Mouse (Mus musculus): ENCODE data around the gene Bfsp1. TPM values are rescaled to one million over a fixed set of nuclear protein-coding genes. Genes with fewer than 3 reads are reported as not detected.
A peak's percentile ranks its signal among the peaks of the same experiment; 100 is the strongest.

Gene Bfsp1
- 0.16 and 0.20 TPM in 2 replicates for polyA plus RNA-seq (2015; fragmentation: Nextera tagmentation; extraction: Ambion mirVana)

DNA sequence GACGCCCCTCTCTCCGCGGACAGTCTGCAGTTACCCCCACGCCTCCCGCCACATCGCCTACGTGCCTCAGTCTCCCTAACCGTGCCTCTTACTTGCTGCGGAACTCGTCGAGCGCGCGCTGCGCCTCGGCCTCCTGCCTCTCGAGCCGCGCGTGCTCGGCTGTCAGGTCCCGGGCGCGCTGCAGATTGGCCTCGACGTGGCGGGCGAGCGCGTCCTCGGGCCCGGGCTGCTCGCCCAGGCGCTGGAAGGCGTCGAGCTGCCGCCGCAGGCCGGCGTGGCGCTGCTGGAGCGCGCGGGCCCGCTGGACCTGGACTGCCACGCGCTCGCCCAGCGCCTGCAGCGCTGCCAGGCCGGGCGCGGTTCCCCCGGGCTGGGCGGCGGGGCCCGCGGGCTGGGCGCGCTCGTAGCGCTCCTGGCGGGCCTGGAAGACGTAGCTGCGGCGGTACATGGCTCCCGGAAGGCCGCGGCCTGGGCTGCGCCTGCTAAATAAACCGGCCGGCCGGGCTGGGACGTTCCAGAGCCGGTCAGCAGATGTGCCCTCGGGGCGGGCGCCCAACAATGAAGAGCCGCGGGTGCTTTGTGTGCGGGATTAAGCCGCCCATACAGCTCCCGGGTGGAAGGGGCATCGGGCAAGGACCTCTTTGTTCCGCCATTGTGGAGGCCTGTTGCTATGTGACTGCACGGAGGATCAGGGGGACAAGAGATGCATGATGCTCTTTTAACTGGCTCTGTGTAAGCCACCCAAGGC lies at the start of gene Bfsp1:
Gene Bfsp1 (minus strand): TSS at position 690 of the 748 bp plus-strand sequence.
- Histone ChIP-seq H3K27ac (no peak within 1 kb of the TSS), H3K4me1 (replicated peaks) (peaks cover 16% of the 10 kb centered on the region), H3K27me3 (peaks cover 39% of the 10 kb centered on the region), H3K4me2 (peak within 1 kb of the TSS; percentile 70), H3K4me3 (replicated peaks) (peak within 1 kb of the TSS; percentile 50), H3K9me3 (replicated peaks) (no peaks in the 10 kb centered on the region), H3K36me3 (no peaks in the 10 kb centered on the region), H3K9ac (peak within 1 kb of the TSS; percentile 64)
- 6% methylated on average over 86 of the region's 86 CpGs for WGBS (ENCODE audit: insufficient replicate concordance)
- no peak for DNase-seq
- ATAC-seq (ENCODE audit: low read depth), result peak; percentile 52

- Histone ChIP-seq H3K4me3 (replicated peaks) (no peak overlapping the region), H3K27ac (peak overlapping the region; percentile 20), H3K36me3 (no peaks in the 10 kb centered on the region), H3K9ac (no peak overlapping the region), H3K4me2 (peak overlapping the region; percentile 8; the same call in 1 of the 2 replicates), H3K4me1 (replicated peaks) (peaks cover 48% of the 10 kb centered on the region), H3K27me3 (0 out of 2 replicates have a peak, but pooled peaks cover 5% of the 10 kb centered on the region), H3K9me3 (replicated peaks) (no peaks in the 10 kb centered on the region)
- ATAC-seq (ENCODE audit: low read depth) (no peak), DNase-seq (no peak)
- 63% methylated on average over 2 of the region's 2 CpGs for WGBS (ENCODE audit: insufficient replicate concordance)
Measured at GRCm38 (mm10) chr2:143912199-143912598, 49.2 kb upstream of the Bfsp1 start.

GRCm38 (mm10) chr2:143909230-143909629 lies 46.3 kb upstream of the Bfsp1 start:
- Histone ChIP-seq H3K27ac (no peak overlapping the region), H3K27me3 (0 out of 2 replicates have a peak, but pooled peaks cover 5% of the 10 kb centered on the region), H3K4me2 (no peak overlapping the region), H3K4me3 (replicated peaks) (no peak overlapping the region), H3K36me3 (no peaks in the 10 kb centered on the region), H3K9ac (no peak overlapping the region), H3K4me1 (replicated peaks) (peaks cover 33% of the 10 kb centered on the region), H3K9me3 (replicated peaks) (no peaks in the 10 kb centered on the region)
- DNase-seq (no peak), ATAC-seq (ENCODE audit: low read depth) (no peak)
- WGBS (ENCODE audit: insufficient replicate concordance), result 58% methylated on average over 2 of the region's 2 CpGs

GRCm38 (mm10) chr2:143904896-143905295 lies 41.9 kb upstream of the Bfsp1 start:
- DNase-seq (no peak), ATAC-seq (ENCODE audit: low read depth) (no peak)
- peaks cover 10% of the 10 kb centered on the region for H3K4me1 ChIP-seq (replicated peaks)
- no peak overlapping the region for H3K4me3 ChIP-seq (replicated peaks)
- H3K27ac ChIP-seq, result no peak overlapping the region
- 62% methylated on average over 5 of the region's 5 CpGs for WGBS (ENCODE audit: insufficient replicate concordance)
- H3K36me3 ChIP-seq, result no peaks in the 10 kb centered on the region
- no peak overlapping the region for H3K4me2 ChIP-seq
- no peaks in the 10 kb centered on the region for H3K27me3 ChIP-seq
- H3K9ac ChIP-seq, result no peak overlapping the region
- no peaks in the 10 kb centered on the region for H3K9me3 ChIP-seq (replicated peaks)

- DNase-seq (no peak), ATAC-seq (ENCODE audit: low read depth) (no peak)
- peaks cover 17% of the 10 kb centered on the region for H3K4me1 ChIP-seq (replicated peaks)
- 55% methylated on average over 9 of the region's 9 CpGs for WGBS (ENCODE audit: insufficient replicate concordance)
- no peaks in the 10 kb centered on the region for H3K9me3 ChIP-seq (replicated peaks)
- H3K4me3 ChIP-seq (replicated peaks), result no peak overlapping the region
- no peak overlapping the region for H3K9ac ChIP-seq
- H3K36me3 ChIP-seq, result no peaks in the 10 kb centered on the region
- H3K27ac ChIP-seq, result no peak overlapping the region
- no peak overlapping the region for H3K4me2 ChIP-seq
- H3K27me3 ChIP-seq, result no peaks in the 10 kb centered on the region
Measured at GRCm38 (mm10) chr2:143903376-143904045, 40.5 kb upstream of the Bfsp1 start.

- Histone ChIP-seq H3K36me3 (no peaks in the 10 kb centered on the region), H3K4me3 (replicated peaks) (no peak overlapping the region), H3K4me1 (replicated peaks) (peaks cover 17% of the 10 kb centered on the region), H3K4me2 (no peak overlapping the region), H3K9ac (no peak overlapping the region), H3K27me3 (no peaks in the 10 kb centered on the region), H3K9me3 (replicated peaks) (no peaks in the 10 kb centered on the region), H3K27ac (no peak overlapping the region)
- DNase-seq (no peak), ATAC-seq (ENCODE audit: low read depth) (no peak)
- 68% methylated on average over 5 of the region's 5 CpGs for WGBS (ENCODE audit: insufficient replicate concordance)
Measured at GRCm38 (mm10) chr2:143900821-143901351, 37.9 kb upstream of the Bfsp1 start.

DNA sequence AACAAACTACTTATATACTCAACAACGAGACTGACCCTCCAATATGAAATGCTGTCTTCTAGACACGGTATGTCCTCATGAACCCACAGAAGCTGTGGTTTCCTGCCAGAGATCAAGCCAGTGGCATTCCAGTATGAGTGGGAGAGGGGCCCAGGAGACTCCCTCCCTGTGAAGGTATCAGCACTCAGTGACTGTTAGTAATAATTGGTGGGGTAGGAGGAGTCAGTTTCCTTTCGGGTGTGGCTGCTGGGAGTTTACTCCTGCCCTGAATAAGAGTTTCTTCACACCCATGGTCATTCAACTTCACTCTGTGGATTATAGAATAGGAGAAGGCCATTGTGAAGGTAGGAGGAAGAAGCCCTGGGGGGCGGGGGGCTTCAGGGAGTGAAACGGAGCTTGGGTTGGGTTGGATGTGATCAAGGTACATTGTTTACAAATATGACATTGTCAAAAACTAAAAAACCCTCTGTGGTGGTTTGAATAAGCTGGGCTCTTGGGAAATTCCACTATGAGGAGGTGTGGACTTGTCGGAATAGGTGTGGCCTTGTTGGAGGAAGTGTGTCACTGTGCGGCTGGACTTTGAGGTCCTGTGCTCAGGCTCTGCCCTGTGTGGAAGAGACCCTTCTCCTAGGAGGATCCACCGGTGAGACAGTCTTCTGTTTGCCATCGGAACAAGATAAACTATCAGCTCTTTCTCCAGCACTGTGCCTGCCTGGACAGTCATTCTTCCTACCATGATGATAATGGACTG lies 36.7 kb upstream of the Bfsp1 start:
- no peak overlapping the region for H3K27ac ChIP-seq
- no peak overlapping the region for H3K4me3 ChIP-seq (replicated peaks)
- 53% methylated on average over 9 of the region's 9 CpGs for WGBS (ENCODE audit: insufficient replicate concordance)
- no peak overlapping the region for H3K9ac ChIP-seq
- DNase-seq, result no peak
- H3K36me3 ChIP-seq, result no peaks in the 10 kb centered on the region
- H3K27me3 ChIP-seq, result no peaks in the 10 kb centered on the region
- H3K9me3 ChIP-seq (replicated peaks), result no peaks in the 10 kb centered on the region
- ATAC-seq (ENCODE audit: low read depth), result peak; percentile 53
- peaks cover 13% of the 10 kb centered on the region for H3K4me1 ChIP-seq (replicated peaks)
- no peak overlapping the region for H3K4me2 ChIP-seq

DNA sequence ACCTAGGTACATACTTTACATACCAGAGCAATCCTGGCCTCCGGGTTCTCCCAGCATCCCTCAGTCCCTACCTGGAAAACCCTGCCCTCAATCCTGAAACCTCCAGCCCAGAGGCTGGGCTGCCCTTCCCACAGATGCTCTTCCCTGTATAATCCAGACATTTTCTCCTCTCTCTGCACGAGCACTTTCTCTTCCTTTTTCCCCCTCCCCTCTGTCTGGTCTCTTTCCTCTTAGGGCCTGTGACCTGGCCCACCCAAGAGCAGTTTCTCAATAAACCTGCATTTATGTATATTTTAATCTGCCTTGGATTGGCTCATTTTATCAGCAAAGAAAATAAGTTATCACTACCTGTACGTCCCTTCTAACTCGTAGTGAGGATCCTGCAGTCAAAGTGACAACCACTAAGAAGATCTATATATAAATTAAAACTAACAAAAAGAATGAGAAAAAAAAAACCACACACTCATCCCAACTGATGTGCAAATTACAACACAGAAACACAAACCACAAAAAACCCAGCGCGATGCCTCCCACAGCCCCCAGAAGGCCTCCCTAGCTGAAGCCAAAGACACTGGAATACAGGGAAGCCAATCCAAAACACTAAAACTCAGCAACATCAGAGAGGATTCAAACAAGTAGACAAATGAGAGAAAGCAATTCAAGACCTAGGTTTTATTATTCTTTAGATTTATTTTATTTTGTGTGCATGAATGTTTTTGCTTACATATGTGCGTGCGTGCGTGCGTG lies 28.5 kb upstream of the Bfsp1 start:
- H3K4me2 ChIP-seq, result no peak overlapping the region
- H3K27ac ChIP-seq, result no peak overlapping the region
- no peaks in the 10 kb centered on the region for H3K9me3 ChIP-seq (replicated peaks)
- no peak overlapping the region for H3K4me3 ChIP-seq (replicated peaks)
- no peaks in the 10 kb centered on the region for H3K36me3 ChIP-seq
- ATAC-seq (ENCODE audit: low read depth) (no peak), DNase-seq (no peak)
- WGBS (ENCODE audit: insufficient replicate concordance), result 67% methylated on average over 10 of the region's 10 CpGs
- H3K9ac ChIP-seq, result no peak overlapping the region
- H3K4me1 ChIP-seq (replicated peaks), result peaks cover 11% of the 10 kb centered on the region
- H3K27me3 ChIP-seq, result no peaks in the 10 kb centered on the region

DNA sequence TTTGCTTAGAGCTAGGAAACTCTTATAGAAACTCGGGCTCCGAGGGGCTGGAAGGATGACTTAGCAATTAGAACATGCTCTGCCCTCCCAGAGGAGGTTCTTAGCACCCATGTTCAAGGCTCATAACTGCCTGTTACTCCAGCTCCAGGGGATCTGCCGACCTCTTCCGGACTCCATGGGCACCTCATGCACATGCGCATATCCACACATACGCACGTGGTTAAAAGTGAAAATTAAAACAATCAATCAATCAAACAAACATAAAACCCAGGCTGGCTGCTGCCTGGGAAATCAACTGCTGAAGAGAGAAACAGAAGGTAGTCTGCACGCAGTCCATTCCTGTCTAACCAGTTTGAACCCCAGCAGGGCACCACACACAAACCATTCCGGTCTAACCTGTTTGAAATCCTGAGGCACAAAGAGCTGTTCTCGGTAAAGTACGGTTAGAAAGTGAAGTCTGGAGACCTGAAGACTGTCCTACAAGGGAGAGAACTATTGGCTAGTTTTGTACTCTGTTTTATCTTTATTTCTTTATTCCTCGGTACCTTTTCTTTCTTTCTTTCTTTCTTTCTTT lies 27.0 kb upstream of the Bfsp1 start:
- peaks cover 11% of the 10 kb centered on the region for H3K4me1 ChIP-seq (replicated peaks)
- H3K27ac ChIP-seq, result peak overlapping the region; percentile 16; the same call in 1 of the 2 replicates
- H3K9me3 ChIP-seq (replicated peaks), result no peaks in the 10 kb centered on the region
- no peaks in the 10 kb centered on the region for H3K27me3 ChIP-seq
- 53% methylated on average over 12 of the region's 12 CpGs for WGBS (ENCODE audit: insufficient replicate concordance)
- no peaks in the 10 kb centered on the region for H3K36me3 ChIP-seq
- peak; percentile 60 for ATAC-seq (ENCODE audit: low read depth)
- no peak overlapping the region for H3K9ac ChIP-seq
- H3K4me2 ChIP-seq, result peak overlapping the region; percentile 12
- no peak overlapping the region for H3K4me3 ChIP-seq (replicated peaks)
- DNase-seq, result no peak

GRCm38 (mm10) chr2:143889131-143889859 lies 26.3 kb upstream of the Bfsp1 start:
- Histone ChIP-seq H3K27ac (peak overlapping the region; percentile 16; the same call in 1 of the 2 replicates), H3K4me1 (replicated peaks) (peaks cover 11% of the 10 kb centered on the region), H3K4me2 (peak overlapping the region; percentile 12), H3K9ac (no peak overlapping the region), H3K27me3 (no peaks in the 10 kb centered on the region), H3K36me3 (no peaks in the 10 kb centered on the region), H3K9me3 (replicated peaks) (no peaks in the 10 kb centered on the region), H3K4me3 (replicated peaks) (no peak overlapping the region)
- DNase-seq (no peak), ATAC-seq (ENCODE audit: low read depth) (peak; percentile 45)
- WGBS (ENCODE audit: insufficient replicate concordance), result 46% methylated on average over 15 of the region's 15 CpGs
